Mouse (Mus musculus) liver, embryonic 11.5 days (tissue): ENCODE results near the gene Adgrl3. TPM values are rescaled to one million over a fixed set of nuclear protein-coding genes. Genes with fewer than 3 reads are reported as not detected.

Source experiments
- ATAC-seq: fragments of 200-750 bp; cut with Nextera tagmentation; replicated peaks from 2 replicates; pipeline ENCODE4 v1.8.0; 2017; ENCODE audit warnings: moderate number of reproducible peaks, mild to moderate bottlenecking, moderate TSS enrichment, moderate library complexity; ENCODE audit not compliant: low FRiP score
- DNase-seq: peaks from one replicate; pipeline ENCODE4 v3.0.0-alpha.2; 2017; ENCODE audit warnings: low spot score
- H3K27ac ChIP-seq: fragments of 300-500 bp; sonication (generic); 2 replicates; pipeline ENCODE4 v1.5.1; 2014; ENCODE audit warnings: mild to moderate bottlenecking, low read depth, low read length, control low read depth
- H3K27me3 ChIP-seq: fragments of 300-500 bp; sonication (generic); replicated peaks from 2 replicates; pipeline ENCODE4 v1.6.1; 2014; ENCODE audit warnings: low read length, mixed read lengths; ENCODE audit not compliant: control insufficient read depth, insufficient read depth
- H3K36me3 ChIP-seq: fragments of 300-500 bp; sonication (generic); 2 replicates; pipeline ENCODE4 v1.6.1; 2014; ENCODE audit warnings: mild to moderate bottlenecking, low read length, moderate library complexity, mixed read lengths; ENCODE audit not compliant: control insufficient read depth, insufficient read depth
- H3K4me1 ChIP-seq: fragments of 300-500 bp; sonication (generic); replicated peaks from 2 replicates; pipeline ENCODE4 v1.6.1; 2014; ENCODE audit warnings: low read length, mixed read lengths; ENCODE audit not compliant: control insufficient read depth, insufficient read depth
- H3K4me2 ChIP-seq: fragments of 300-500 bp; sonication (generic); 2 replicates; pipeline ENCODE4 v1.6.1; 2014; ENCODE audit warnings: mild to moderate bottlenecking, control low read depth, moderate library complexity
- H3K4me3 ChIP-seq: fragments of 300-500 bp; sonication (generic); 2 replicates; pipeline ENCODE4 v1.5.1; 2014; ENCODE audit warnings: low read depth, low read length, control low read depth
- H3K9ac ChIP-seq: fragments of 300-500 bp; sonication (generic); 2 replicates; pipeline ENCODE4 v1.6.1; 2014; ENCODE audit warnings: low read depth, low read length, control low read depth
- H3K9me3 ChIP-seq: fragments of 300-500 bp; sonication (generic); 2 replicates; pipeline ENCODE4 v1.6.1; 2016; ENCODE audit warnings: low read length, inconsistent platforms, mixed read lengths; ENCODE audit not compliant: control insufficient read depth
- WGBS: fragments of 180-500 bp; shearing (Covaris S2); extraction: QIAGEN DNeasy Blood & Tissue Kit; methylation state at CpG from one replicate; pipeline ENCODE4 v1.1.7; 2014; 5-methylcytosine and 5-hydroxymethylcytosine counted together
- polyA plus RNA-seq: library from polyadenylated mRNA; unstranded; fragments of >200 nt; fragmentation: Nextera tagmentation; extraction: Ambion mirVana; gene quantifications from 2 replicates; pipeline ENCODE4 v1.2.1, GENCODE M21; 2014

Gene Adgrl3
- polyA plus RNA-seq, 1 experiment from 2014 or later = 9.1 TPM

- no peak overlapping the region for H3K9ac ChIP-seq
- WGBS = 87% methylated on average over 3 of the region's 3 CpGs
- DNase-seq (no peak), ATAC-seq (no peak)
- H3K36me3 ChIP-seq = no peaks in the 10 kb centered on the region
- no peak overlapping the region for H3K27ac ChIP-seq
- H3K27me3 ChIP-seq = no peaks in the 10 kb centered on the region
- H3K4me1 ChIP-seq = no peaks in the 10 kb centered on the region
- H3K4me3 ChIP-seq = no peak overlapping the region
- H3K9me3 ChIP-seq = no peaks in the 10 kb centered on the region
- H3K4me2 ChIP-seq = no peak overlapping the region
Observed at GRCm38 (mm10) chr5:81752426-81752825, 732.5 kb downstream of the Adgrl3 start.

GRCm38 (mm10) chr5:81755711-81756110 is 735.8 kb downstream of the Adgrl3 start:
- WGBS = 73% methylated on average over 2 of the region's 2 CpGs
- ATAC-seq = no peak
- H3K9me3 ChIP-seq = no peaks in the 10 kb centered on the region
- no peak overlapping the region for H3K4me3 ChIP-seq
- no peaks in the 10 kb centered on the region for H3K4me1 ChIP-seq
- H3K9ac ChIP-seq = no peak overlapping the region
- H3K36me3 ChIP-seq = no peaks in the 10 kb centered on the region
- DNase-seq = no peak
- H3K27me3 ChIP-seq = no peaks in the 10 kb centered on the region
- H3K4me2 ChIP-seq = no peak overlapping the region
- no peak overlapping the region for H3K27ac ChIP-seq

GRCm38 (mm10) chr5:81757093-81757725 is 737.3 kb downstream of the Adgrl3 start:
- ATAC-seq (no peak), DNase-seq (no peak)
- H3K27ac ChIP-seq = no peak overlapping the region
- no peak overlapping the region for H3K4me2 ChIP-seq
- H3K9ac ChIP-seq = no peak overlapping the region
- H3K36me3 ChIP-seq = no peaks in the 10 kb centered on the region
- 79% methylated on average over 7 of the region's 7 CpGs for WGBS
- no peak overlapping the region for H3K4me3 ChIP-seq
- no peaks in the 10 kb centered on the region for H3K9me3 ChIP-seq
- H3K4me1 ChIP-seq = no peaks in the 10 kb centered on the region
- no peaks in the 10 kb centered on the region for H3K27me3 ChIP-seq

GRCm38 (mm10) chr5:81776234-81776633 is 756.3 kb downstream of the Adgrl3 start:
- no peak overlapping the region for H3K4me3 ChIP-seq
- DNase-seq = no peak
- H3K4me2 ChIP-seq = no peak overlapping the region
- H3K4me1 ChIP-seq = no peaks in the 10 kb centered on the region
- ATAC-seq = no peak
- H3K36me3 ChIP-seq = no peaks in the 10 kb centered on the region
- no peak overlapping the region for H3K27ac ChIP-seq
- no peaks in the 10 kb centered on the region for H3K27me3 ChIP-seq
- H3K9me3 ChIP-seq = no peaks in the 10 kb centered on the region
- H3K9ac ChIP-seq = no peak overlapping the region
- 92% methylated on average over 5 of the region's 5 CpGs for WGBS

- H3K4me2 ChIP-seq = no peak overlapping the region
Observed at GRCm38 (mm10) chr5:81776746-81777145, 756.8 kb downstream of the Adgrl3 start.

GRCm38 (mm10) chr5:81784770-81785169 is 764.8 kb downstream of the Adgrl3 start:
- H3K9me3 ChIP-seq = no peaks in the 10 kb centered on the region
- no peaks in the 10 kb centered on the region for H3K27me3 ChIP-seq
- no peak overlapping the region for H3K9ac ChIP-seq
- no peaks in the 10 kb centered on the region for H3K4me1 ChIP-seq
- DNase-seq (no peak), ATAC-seq (no peak)
- no peak overlapping the region for H3K4me3 ChIP-seq
- H3K36me3 ChIP-seq = no peaks in the 10 kb centered on the region
- H3K27ac ChIP-seq = no peak overlapping the region
- WGBS = 73% methylated on average over 8 of the region's 8 CpGs
- H3K4me2 ChIP-seq = no peak overlapping the region

More at GRCm38 (mm10) chr5:81776746-81777145, 756.8 kb downstream of the Adgrl3 start:
- no peak overlapping the region for H3K27ac ChIP-seq
- no peaks in the 10 kb centered on the region for H3K36me3 ChIP-seq
- 79% methylated on average over 5 of the region's 5 CpGs for WGBS
- H3K9ac ChIP-seq = no peak overlapping the region
- H3K27me3 ChIP-seq = no peaks in the 10 kb centered on the region
- no peak for DNase-seq
- ATAC-seq = no peak
- H3K9me3 ChIP-seq = no peaks in the 10 kb centered on the region
- no peak overlapping the region for H3K4me3 ChIP-seq
- no peaks in the 10 kb centered on the region for H3K4me1 ChIP-seq

GRCm38 (mm10) chr5:81790710-81791109 is 770.8 kb downstream of the Adgrl3 start:
- Histone ChIP-seq H3K27ac (no peak overlapping the region), H3K36me3 (no peaks in the 10 kb centered on the region), H3K9me3 (no peaks in the 10 kb centered on the region), H3K9ac (no peak overlapping the region), H3K4me1 (no peaks in the 10 kb centered on the region), H3K4me3 (no peak overlapping the region), H3K27me3 (no peaks in the 10 kb centered on the region), H3K4me2 (no peak overlapping the region)
- no peak for ATAC-seq
- WGBS = 76% methylated on average over 1 of the region's 1 CpGs
- DNase-seq = no peak

- 86% methylated on average over 9 of the region's 9 CpGs for WGBS
- no peak overlapping the region for H3K4me3 ChIP-seq
- no peak overlapping the region for H3K9ac ChIP-seq
- H3K27me3 ChIP-seq = no peaks in the 10 kb centered on the region
- no peaks in the 10 kb centered on the region for H3K9me3 ChIP-seq
- no peak overlapping the region for H3K4me2 ChIP-seq
- H3K27ac ChIP-seq = no peak overlapping the region
- DNase-seq (no peak), ATAC-seq (no peak)
- H3K4me1 ChIP-seq = no peaks in the 10 kb centered on the region
- no peaks in the 10 kb centered on the region for H3K36me3 ChIP-seq
Observed at GRCm38 (mm10) chr5:81794125-81794524, 774.2 kb downstream of the Adgrl3 start.

- no peak overlapping the region for H3K9ac ChIP-seq
- DNase-seq = no peak
- H3K4me3 ChIP-seq = no peak overlapping the region
- no peaks in the 10 kb centered on the region for H3K27me3 ChIP-seq
- ATAC-seq = no peak
- no peaks in the 10 kb centered on the region for H3K9me3 ChIP-seq
- H3K36me3 ChIP-seq = no peaks in the 10 kb centered on the region
- H3K27ac ChIP-seq = no peak overlapping the region
- H3K4me2 ChIP-seq = no peak overlapping the region
- WGBS = 77% methylated on average over 24 of the region's 24 CpGs
- H3K4me1 ChIP-seq = no peaks in the 10 kb centered on the region
Observed at GRCm38 (mm10) chr5:81794601-81795000, 774.7 kb downstream of the Adgrl3 start.
